Mouse (Mus musculus) small intestine, adult 2 months (tissue): ENCODE measurements around the gene Hist2h4. TPM values are rescaled to one million over a fixed set of nuclear protein-coding genes. Genes with fewer than 3 reads are reported as not detected.
A peak's percentile ranks its signal among the peaks of the same experiment; 100 is the strongest.

Source experiments
- H3K27ac ChIP-seq: fragments of 200-500 bp; 2 replicates; pipeline ENCODE4 v1.5.1; 2012; ENCODE audit warnings: low read depth, low read length, control low read depth, inconsistent platforms; ENCODE audit not compliant: insufficient read depth
- H3K27me3 ChIP-seq: fragments of 200-500 bp; 2 replicates; pipeline ENCODE4 v1.6.1; 2012; ENCODE audit warnings: mild to moderate bottlenecking, moderate library complexity, low read length, inconsistent platforms; ENCODE audit not compliant: control insufficient read depth, insufficient read depth
- H3K36me3 ChIP-seq: fragments of 200-500 bp; 2 replicates; pipeline ENCODE4 v1.6.1; 2012; ENCODE audit warnings: mild to moderate bottlenecking, low read length, control low read depth, inconsistent platforms; ENCODE audit not compliant: control insufficient read depth, insufficient read depth
- H3K4me1 ChIP-seq: fragments of 200-500 bp; 2 replicates; pipeline ENCODE4 v1.6.1; 2012; ENCODE audit warnings: low read length, inconsistent platforms, mixed read lengths; ENCODE audit not compliant: control insufficient read depth, insufficient read depth, insufficient read length
- H3K4me3 ChIP-seq: fragments of 200-500 bp; 2 replicates; pipeline ENCODE4 v1.5.1; 2012; ENCODE audit warnings: low read depth, mild to moderate bottlenecking, control low read depth, inconsistent platforms, low read length, moderate library complexity
- CTCF ChIP-seq: fragments of 200-500 bp; IDR thresholded peaks from 2 replicates; pipeline ENCODE4 v1.5.1; 2012; ENCODE audit warnings: low read depth, mild to moderate bottlenecking, control low read depth, inconsistent platforms, low read length, moderate library complexity, mixed read lengths; ENCODE audit not compliant: insufficient replicate concordance, insufficient read length; ENCODE audit errors: extremely low read depth
- POLR2A ChIP-seq: fragments of 200-500 bp; IDR thresholded peaks from 2 replicates; pipeline ENCODE4 v1.6.1; 2012; ENCODE audit warnings: low read depth, mild to moderate bottlenecking, control low read depth, inconsistent platforms, low read length, moderate library complexity
- WGBS: fragments of 180-500 bp; shearing (Covaris S2); methylation state at CpG from one replicate; pipeline ENCODE4 v1.1.7; 2018; 5-methylcytosine and 5-hydroxymethylcytosine counted together
- polyA plus RNA-seq: library from polyadenylated mRNA; depleted of rRNA; stranded (reverse); fragments of >200 nt; gene quantifications from 2 replicates; pipeline ENCODE4 v1.2.3, GENCODE M21; 2012

Hist2h4 gene
- polyA plus RNA-seq, 1 experiment, result 6.3 TPM

DNA sequence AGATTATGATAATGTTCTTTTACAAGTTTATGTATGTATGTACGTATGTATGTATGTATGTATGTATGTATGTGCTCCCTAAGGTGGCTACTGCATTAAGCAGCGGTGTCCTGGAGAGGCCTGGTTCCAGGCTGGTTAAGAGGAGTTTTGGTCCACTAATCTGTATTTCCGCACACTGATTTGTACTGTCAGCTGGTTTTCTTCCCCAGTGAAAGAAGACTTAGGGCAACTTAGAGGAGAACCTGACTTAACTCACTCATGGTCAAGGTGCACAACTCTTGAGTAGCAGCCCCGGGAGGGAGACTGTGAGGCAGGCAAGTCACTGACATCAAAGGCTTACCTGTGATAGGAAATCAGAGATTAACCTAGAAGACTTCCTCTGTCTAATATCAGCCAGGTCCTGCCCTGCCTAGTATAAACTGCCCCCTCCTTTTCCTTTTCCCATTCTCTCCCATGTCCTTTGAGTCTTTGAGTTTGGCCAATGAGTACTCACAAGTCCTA is 26.2 kb downstream of the Hist2h4 start:
- Histone ChIP-seq H3K4me3 (no peak overlapping the region), H3K4me1 (no peaks in the 10 kb centered on the region; the same call in 1 of the 2 replicates), H3K36me3 (no peaks in the 10 kb centered on the region), H3K27me3 (no peaks in the 10 kb centered on the region), H3K27ac (peak overlapping the region; percentile 17; the same call in 1 of the 2 replicates)
- TF ChIP-seq CTCF (no peak), POLR2A (no peak)
- WGBS, result 67% methylated on average over 4 of the region's 4 CpGs

DNA sequence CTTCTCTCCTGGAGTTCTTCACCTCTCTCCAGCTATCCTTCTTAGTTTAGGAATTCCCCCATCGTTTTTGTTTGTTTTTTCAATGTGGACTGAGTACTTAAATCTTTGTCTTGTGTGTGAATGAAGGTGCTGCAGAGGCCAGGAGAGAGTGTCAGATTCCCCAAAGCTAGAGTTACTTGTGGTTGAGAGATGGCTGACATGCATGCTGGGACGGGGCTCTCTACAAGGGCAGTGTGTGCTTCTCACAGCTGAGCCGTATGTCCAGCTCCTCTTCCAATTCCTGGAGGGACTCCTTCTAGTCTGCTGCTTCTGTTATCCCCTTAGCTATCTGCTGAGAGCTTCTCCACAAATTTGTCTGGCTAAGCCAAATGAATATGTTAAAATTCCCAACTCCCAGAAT is 27.3 kb downstream of the Hist2h4 start:
- Histone ChIP-seq H3K4me1 (no peaks in the 10 kb centered on the region; the same call in 1 of the 2 replicates), H3K27ac (no peak overlapping the region), H3K4me3 (no peak overlapping the region), H3K27me3 (no peaks in the 10 kb centered on the region), H3K36me3 (no peaks in the 10 kb centered on the region)
- no peak for TF ChIP-seq POLR2A
- no peak for TF ChIP-seq CTCF
- 67% methylated on average over 3 of the region's 3 CpGs for WGBS

GRCm38 (mm10) chr3:96234914-96235313 is 28.2 kb downstream of the Hist2h4 start:
- TF ChIP-seq CTCF, result no peak
- TF ChIP-seq POLR2A, result no peak
- Histone ChIP-seq H3K4me3 (no peak overlapping the region), H3K36me3 (no peaks in the 10 kb centered on the region), H3K27me3 (no peaks in the 10 kb centered on the region), H3K27ac (no peak overlapping the region), H3K4me1 (no peaks in the 10 kb centered on the region; the same call in 1 of the 2 replicates)
- WGBS, result 84% methylated on average over 2 of the region's 2 CpGs

DNA sequence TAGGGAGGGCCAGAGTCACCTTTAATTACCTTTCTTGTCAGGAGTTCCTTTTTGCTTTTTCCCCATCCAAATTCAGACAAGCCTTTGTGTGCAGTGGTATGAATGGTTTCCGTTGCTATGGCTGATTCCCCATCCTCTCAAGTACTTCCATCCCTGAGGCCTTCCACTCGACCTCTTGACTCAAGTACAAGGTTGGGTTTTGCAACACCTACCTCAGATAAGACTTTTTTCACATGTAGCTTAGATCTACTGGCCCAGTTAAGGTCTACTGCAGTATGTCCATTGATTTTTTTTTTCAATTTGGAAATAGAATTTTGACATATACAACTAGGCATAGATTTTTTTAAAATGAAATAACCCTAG is 31.4 kb downstream of the Hist2h4 start:
- H3K4me1 ChIP-seq, result no peaks in the 10 kb centered on the region; the same call in 1 of the 2 replicates
- H3K27me3 ChIP-seq, result no peaks in the 10 kb centered on the region
- WGBS, result 57% methylated on average over 2 of the region's 2 CpGs
- TF ChIP-seq CTCF (no peak), POLR2A (no peak)
- no peak overlapping the region for H3K4me3 ChIP-seq
- no peak overlapping the region for H3K27ac ChIP-seq
- H3K36me3 ChIP-seq, result no peaks in the 10 kb centered on the region

- TF ChIP-seq POLR2A, result no peak
- TF ChIP-seq CTCF, result no peak
- Histone ChIP-seq H3K4me3 (no peak overlapping the region), H3K36me3 (no peaks in the 10 kb centered on the region), H3K27ac (no peak overlapping the region), H3K4me1 (no peaks in the 10 kb centered on the region; the same call in 1 of the 2 replicates), H3K27me3 (no peaks in the 10 kb centered on the region)
- WGBS, result 76% methylated on average over 4 of the region's 4 CpGs
Measured at GRCm38 (mm10) chr3:96230910-96231757, 32.0 kb downstream of the Hist2h4 start.

- WGBS, result 61% methylated on average over 2 of the region's 2 CpGs
- Histone ChIP-seq H3K27me3 (no peaks in the 10 kb centered on the region), H3K27ac (no peak overlapping the region), H3K4me3 (no peak overlapping the region), H3K4me1 (no peaks in the 10 kb centered on the region; the same call in 1 of the 2 replicates), H3K36me3 (no peaks in the 10 kb centered on the region)
- TF ChIP-seq CTCF (no peak), POLR2A (no peak)
Measured at GRCm38 (mm10) chr3:96230404-96230803, 32.7 kb downstream of the Hist2h4 start.

DNA sequence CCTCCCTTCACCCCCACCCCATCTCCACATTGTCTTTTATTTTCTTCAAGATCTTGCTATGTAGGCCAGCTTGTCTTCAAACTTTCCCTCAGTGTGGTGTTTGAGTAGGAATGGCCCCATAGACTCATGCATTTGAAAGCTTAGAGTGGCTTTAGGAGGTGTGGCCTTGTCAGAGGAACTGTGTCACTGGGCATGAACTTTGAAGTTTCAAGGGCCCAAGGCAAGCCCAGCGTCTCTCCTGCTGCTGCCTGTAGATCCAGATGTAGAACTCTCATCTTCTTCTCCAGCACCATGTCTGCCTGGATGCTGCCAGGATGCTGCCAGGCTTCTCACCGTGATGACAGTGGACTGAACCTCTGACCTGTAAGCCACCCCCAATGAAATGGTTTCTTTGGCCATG is 34.3 kb downstream of the Hist2h4 start:
- H3K4me3 ChIP-seq, result no peak overlapping the region
- no peak overlapping the region for H3K27ac ChIP-seq
- TF ChIP-seq POLR2A, result no peak
- TF ChIP-seq CTCF, result no peak
- H3K4me1 ChIP-seq, result no peaks in the 10 kb centered on the region; the same call in 1 of the 2 replicates
- 56% methylated on average over 2 of the region's 2 CpGs for WGBS
- no peaks in the 10 kb centered on the region for H3K36me3 ChIP-seq
- no peaks in the 10 kb centered on the region for H3K27me3 ChIP-seq
